Mouse (Mus musculus): Measurements from ENCODE around the gene Nmt1.

Nmt1 gene

DNA sequence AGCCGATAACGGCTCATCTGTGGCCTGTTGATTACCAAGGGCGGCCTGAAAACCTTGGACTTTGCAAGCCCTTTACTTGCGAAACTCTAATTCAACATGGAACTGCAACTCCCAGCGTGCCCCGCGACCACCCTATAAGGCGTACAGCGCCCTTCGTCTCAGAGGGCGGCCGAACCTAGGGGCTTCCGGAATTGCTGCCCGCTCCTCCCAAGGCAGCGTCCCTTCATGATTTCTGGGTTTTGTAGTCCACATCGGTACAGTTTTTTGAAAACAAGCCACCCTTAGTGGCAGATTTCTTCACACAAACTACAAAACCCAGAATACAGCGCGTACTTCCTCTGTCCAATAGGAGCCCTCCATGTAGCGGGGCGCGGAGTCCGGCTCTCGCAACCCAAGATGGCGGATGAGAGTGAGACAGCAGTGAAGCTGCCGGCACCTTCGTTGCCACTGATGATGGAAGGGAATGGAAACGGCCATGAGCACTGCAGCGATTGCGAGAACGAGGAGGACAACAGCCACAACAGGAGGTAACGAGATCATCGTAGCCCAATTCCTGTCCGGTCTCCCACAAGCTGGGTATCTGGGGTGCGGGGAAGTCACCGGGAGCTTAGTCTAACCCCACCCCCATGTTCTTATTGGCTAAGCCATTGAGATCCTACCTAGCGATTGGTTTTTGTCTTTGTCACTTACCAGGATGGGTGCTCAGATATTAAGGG lies at the start of gene Nmt1, which contains the start of gene Dcakd:
Nmt1 (plus strand) TSS at position 15 of the 716 bp plus-strand sequence.
Dcakd (minus strand) TSS at position 158 of the 716 bp plus-strand sequence.
- in situ Hi-C loops (cut with MboI, MseI), result no loop called here

DNA sequence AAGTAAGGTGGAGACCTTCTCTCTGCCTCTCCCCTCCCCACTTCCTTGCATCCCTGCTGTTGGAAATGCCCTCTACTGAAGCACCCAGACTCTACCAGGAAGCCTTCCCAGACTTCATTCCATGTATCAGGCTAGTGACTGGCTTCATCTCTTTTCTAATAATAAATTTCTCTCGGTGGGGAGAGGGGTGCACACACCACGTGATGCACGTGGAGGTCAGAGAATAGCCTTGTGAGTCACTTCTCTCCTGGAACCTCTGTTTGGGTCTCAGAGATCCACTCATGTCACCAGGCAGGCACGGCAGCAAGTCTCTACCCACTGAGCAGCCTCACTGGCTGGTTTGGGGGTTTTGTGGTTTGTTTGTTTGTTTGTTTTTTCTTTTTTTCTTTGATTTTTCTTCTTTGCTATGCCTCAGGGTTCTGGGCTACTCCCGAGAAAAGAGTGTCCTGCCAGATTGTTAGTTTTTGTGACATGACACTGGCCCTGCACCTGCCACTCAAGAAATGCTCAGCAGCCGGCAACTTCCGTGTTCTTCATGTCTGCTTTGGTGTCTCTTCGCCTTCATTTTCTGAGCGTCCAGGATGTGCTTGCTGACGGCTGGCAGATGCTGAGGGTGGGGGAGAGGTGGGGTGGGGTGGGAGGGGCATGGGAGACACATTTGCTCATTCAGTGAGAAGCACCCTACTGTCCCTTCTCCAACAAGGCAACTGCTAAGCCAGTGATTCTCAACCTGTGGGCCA lies 46.7 kb upstream of the Nmt1 start:
- in situ Hi-C loops (cut with MboI, MseI), result loop anchor here (5.0 kb wide), 1 partner anchor 39 kb away; no protein-coding TSS in a partner anchor

DNA sequence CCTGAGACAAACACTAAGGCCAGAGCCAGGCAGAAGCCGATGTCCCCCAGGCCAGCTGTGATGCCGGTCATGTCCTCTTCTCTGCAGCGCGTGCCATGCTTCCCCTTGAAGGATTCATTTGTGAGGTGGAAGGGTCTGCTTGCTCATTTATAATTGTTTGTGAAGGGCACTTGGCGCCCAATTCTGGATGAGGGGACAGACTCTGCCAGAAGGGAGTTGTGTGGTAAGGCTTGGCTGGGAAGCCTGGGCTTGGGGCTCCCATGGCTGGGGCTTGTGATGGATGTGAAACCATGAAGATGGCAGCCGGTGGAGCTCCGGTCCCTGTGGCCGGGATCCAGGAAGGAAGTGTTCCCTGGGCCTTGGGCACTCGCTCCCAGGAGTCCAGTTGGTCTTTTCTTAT lies 43.9 kb upstream of the Nmt1 start:
- in situ Hi-C loops (cut with MboI, MseI), result loop anchor here (5.0 kb wide), 1 partner anchor 42 kb away; no protein-coding TSS in a partner anchor

DNA sequence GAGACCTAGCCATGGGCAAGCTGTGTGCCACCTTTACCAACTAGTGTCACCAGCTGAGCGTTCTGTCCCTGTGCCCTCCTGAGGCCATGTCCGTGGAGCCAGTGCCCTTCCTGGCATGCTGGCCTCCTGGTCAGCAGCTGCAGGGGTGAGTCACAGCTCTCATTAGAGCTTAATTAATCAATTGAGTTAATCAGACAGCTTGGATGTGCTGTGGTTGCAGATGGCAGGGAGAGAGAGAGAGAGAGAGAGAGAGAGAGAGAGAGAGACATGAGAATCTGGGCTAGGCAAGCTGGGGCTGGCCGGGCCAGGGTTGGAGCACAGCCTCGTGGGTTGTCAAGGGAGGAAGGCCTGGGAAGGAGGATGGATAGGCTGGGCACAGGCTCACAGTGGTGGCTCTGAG lies 43.4 kb upstream of the Nmt1 start:
- in situ Hi-C loops (cut with MboI, MseI), result loop anchor here (5.0 kb wide), 1 partner anchor 42 kb away; no protein-coding TSS in a partner anchor

DNA sequence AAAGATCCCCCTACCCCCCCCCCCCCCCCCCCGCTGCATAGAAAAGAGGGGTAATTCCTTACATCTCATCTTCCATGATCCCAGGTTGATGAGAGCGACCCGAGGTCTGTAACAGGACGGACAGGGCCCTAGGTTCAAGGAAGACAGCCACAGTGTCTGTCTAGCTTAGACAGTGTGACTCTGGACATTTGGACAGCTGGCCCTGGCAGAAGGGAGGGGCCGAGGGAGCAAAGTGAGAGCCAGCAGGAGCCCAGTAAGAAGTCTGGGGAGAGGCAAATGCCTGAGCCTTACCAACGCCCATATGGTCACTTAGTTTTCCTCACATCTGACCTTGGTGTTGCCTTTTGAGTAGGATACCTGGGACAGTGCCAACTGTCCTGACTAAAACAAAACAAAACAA lies 42.8 kb upstream of the Nmt1 start:
- in situ Hi-C loops (cut with MboI, MseI), result no loop called here

DNA sequence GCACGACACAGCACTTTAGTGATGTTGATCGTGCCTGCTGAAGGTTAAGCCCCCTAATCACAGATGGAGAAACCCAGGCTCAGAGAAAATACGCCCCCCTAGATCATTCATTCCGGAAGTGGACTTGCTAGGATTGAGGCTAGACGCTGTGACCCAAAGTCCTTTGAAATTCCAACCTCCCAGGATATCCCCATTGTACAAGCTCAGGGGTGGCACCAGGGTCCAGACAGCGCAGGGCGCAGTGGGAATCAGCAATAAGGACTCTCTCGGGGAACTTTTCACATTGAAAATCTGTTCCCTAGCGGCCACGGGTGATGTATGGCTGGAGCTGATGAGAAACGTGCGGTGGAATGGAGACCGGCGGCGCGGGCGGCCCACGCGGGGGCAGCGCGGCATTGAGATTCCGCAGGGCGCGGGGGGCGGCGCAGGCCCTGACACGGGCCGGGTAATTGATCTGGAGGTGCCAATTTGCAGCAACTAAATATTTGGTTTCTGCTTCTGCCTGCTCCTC lies 38.3 kb upstream of the Nmt1 start:
- in situ Hi-C loops (cut with MboI, MseI), result loop anchor here (5.0 kb wide), 1 partner anchor 92 kb away; no protein-coding TSS in a partner anchor

DNA sequence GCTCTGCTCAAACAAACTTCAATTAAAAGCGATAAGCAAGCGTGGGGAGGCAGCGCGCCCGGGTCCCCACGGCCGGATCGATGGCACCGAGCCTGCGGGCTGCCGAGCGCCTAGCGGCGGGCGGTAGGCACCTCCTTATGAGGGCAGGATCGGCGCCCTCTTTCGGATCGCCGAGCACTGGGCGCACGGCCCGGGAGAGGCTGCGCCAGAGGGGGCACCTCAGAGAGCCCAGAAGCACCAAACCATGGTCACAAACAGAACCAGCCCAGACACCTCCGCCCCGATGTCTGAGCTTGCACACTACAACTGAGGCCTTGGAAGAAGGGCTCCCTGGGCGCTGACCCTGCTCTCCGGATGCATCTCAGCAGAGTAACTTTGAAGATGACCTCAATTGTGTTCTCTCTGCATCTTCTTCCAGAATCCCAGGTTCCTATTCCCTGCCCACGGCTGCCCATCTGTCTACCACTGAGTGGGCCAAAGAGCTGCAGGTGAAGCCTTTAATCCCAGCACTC lies 37.8 kb upstream of the Nmt1 start:
- in situ Hi-C loops (cut with MboI, MseI), result loop anchor here (5.0 kb wide), 1 partner anchor 93 kb away; no protein-coding TSS in a partner anchor

DNA sequence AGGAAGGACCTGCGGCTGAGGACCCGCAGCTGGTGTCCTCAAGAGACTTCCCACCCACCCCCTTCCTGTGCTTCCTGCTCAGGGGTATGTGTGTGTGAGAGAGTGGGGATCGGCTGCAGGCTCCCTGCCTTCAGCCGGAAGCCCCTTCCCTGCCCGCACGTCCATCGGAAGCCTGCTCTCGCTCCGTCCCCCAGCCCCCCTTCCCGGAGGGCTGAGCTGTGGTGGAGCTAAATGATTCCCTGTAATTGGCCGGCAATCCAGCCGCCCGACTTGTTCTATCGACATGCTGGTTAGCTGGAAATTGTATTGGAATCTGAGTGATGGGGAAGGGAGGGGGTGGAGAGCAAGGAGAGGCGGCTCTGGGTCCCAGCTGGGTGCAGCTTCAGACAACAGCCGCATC lies 36.3 kb upstream of the Nmt1 start:
- in situ Hi-C loops (cut with MboI, MseI), result loop anchor here (5.0 kb wide), 1 partner anchor 94 kb away; no protein-coding TSS in a partner anchor

DNA sequence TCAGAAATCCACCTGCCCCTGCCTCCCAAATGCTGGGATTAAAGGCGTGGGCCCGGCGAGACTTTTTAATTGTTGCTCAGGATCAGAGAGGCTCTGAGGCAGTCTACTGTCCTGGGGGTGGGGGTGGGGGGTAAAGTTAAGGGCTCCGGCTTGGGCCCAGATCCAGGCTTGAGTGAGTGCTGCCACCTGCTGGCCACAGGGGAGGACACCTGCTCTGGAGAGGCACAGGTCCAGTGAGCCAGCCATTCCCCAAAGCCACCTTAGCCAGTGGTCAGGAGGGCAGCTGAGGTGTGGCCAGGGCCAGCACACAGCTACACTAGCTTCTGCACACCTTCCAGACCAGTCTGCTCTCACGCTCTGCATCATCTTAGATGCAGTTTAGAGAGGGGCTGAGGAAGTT lies 35.0 kb upstream of the Nmt1 start:
- in situ Hi-C loops (cut with MboI, MseI), result loop anchor here (5.0 kb wide), 1 partner anchor 96 kb away; no protein-coding TSS in a partner anchor

DNA sequence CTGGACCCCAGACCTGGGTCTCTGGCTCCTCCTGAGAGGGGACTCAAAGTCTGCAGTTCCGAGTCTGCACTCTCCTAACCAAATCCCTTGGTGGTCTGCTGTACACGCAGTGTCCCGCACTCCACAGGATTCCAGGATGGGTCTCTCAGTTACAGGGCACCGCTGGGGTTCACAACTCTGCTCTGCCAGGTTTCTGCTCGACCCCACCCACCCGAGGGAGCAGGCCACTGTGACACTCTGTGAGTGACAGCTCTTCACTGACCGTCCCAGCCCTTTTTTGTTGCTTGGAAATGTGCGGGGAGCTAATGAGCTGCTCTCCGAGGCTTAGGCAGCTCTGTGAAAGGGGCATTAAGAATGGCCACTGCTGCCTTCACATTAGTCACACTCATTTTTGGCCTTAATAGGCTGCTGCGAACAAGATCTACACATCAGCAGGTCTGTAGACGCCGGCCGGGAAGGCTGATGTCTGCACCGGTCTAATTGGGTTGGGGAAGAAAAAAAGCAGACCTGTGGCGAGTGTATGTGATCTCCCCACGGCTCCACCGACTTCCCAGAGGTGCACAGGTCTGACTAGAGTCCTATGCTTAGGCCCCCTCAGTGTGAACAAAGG lies 34.5 kb upstream of the Nmt1 start:
- in situ Hi-C loops (cut with MboI, MseI), result loop anchor here (5.0 kb wide), 1 partner anchor 96 kb away; no protein-coding TSS in a partner anchor

DNA sequence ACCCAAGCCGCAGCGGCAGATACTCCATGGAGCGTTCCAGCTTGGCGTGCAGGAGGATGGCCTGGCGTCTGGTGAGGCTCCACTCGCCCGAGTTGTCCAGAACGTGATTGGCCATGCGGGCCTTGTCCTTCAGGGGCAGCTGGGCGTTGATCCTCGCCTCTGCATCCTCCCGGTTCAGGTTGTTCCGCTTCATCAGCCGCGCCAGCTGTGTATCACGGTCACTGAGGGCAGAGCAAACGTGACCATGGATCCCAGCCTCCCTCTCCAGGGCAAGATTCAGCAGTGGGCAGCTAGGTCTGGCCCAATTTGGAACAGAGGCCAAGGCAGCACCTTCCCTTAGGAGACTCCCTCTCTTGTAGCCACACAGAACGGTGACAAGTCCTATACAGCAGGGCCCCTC lies 33.0 kb upstream of the Nmt1 start:
- in situ Hi-C loops (cut with MboI, MseI), result loop anchor here (5.0 kb wide), 1 partner anchor 98 kb away; no protein-coding TSS in a partner anchor

DNA sequence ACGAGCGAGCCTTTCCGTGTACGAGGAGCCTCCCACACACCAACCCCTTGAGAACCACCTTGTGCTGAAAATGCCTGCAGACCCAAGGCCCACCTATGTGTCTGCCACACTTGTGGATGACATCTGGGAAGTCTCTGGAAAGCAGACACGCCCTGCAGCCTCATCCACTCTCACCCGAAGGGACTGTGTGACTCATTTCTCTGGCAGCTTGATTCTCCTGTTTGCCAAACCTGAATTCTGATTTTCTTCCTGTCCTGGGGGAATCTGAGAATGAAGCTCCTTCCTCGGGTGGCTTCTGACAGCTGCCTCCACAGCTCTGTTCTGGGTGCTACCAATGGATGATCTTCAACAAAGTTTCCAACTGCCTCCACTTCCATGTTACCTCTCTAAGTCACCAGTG lies 31.6 kb upstream of the Nmt1 start:
- in situ Hi-C loops (cut with MboI, MseI), result no loop called here

DNA sequence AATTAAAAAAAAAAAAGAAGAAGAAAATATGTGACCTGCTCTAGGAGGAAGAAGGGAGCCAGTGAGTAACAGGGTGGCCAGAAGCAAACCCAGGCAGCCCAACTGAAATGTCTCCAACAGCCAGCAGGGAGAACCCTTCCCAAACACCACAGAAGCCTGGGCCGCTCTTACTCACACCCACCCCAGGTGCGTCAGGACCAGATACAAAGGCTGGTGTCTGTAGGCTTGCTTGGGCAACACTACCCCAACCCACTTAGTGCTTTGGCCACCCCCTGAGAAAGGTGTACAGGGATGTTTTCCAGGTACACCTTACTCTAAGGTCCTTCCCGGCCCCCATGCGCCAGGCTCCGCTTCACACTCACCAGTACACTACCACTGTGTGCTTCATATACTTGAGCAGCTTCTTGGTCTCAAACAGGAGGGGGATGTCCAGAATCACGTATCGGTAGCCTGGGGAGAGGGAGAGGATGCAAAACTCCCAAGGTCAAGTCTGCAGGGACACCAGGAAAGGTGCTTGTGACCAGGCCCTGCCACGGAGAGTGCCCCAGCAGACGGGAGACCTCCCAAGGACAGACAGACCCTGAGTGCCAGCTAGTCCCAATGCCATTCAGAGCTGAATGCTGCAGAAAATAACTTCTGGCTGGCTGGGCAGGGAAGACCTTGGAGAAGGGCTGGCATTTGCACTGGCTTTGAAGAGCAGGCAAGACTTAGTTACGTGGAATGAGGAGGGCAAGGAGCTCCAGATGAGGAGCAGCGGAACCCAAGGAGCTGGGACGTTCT lies 30.8 kb upstream of the Nmt1 start:
- in situ Hi-C loops (cut with MboI, MseI), result no loop called here

DNA sequence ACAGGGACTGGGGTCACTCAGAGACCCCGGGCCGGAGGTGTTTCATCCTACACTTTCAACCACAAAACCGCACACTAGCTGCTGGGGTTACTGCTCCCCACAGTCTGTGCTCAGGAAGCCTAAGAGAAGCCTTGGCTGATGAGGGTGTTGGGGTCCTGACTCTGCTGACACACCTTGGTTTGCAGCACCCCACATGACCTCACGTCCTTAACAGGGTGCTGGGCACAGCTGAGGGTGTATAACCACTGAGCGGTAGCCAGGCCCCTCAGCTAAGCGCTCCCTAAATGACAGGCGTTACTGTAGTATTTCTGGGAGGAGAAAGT lies 29.8 kb upstream of the Nmt1 start:
- in situ Hi-C loops (cut with MboI, MseI), result no loop called here

DNA sequence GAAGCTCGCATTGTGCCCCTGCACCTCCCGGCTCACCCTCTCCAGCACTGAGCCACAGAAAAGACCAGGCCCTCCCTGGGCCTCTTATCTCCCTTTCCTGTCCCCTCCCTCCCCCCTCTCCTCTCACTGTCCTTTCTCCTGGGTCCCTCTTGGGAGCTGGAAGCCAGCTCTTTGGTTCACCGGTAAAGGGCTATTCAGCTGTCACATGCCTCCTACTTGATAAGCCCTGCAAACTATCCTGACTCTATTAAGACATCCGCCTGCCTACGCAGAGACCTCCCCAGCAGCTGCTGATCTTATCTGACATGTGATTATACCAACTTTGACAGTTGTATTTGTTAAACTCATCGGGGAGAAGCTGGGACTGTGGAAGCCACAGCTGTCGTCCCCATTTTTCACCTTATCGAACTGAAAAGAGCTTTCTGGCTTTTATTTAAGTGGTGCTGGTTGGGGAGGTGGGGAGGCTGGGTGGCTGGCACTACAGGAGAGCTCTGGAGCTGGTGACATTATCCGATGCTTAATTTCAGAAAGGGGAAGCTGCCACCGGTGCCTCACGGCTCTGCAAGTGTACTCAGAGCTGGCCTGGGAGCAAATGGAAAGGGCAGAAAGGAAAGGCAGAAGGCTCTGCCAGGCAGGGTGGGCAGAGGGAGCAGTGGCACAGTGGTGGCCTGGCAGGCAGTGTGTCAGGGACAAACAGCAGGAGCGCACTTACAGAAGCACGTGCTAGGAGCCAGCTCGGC lies 29.2 kb upstream of the Nmt1 start:
- in situ Hi-C loops (cut with MboI, MseI), result no loop called here

DNA sequence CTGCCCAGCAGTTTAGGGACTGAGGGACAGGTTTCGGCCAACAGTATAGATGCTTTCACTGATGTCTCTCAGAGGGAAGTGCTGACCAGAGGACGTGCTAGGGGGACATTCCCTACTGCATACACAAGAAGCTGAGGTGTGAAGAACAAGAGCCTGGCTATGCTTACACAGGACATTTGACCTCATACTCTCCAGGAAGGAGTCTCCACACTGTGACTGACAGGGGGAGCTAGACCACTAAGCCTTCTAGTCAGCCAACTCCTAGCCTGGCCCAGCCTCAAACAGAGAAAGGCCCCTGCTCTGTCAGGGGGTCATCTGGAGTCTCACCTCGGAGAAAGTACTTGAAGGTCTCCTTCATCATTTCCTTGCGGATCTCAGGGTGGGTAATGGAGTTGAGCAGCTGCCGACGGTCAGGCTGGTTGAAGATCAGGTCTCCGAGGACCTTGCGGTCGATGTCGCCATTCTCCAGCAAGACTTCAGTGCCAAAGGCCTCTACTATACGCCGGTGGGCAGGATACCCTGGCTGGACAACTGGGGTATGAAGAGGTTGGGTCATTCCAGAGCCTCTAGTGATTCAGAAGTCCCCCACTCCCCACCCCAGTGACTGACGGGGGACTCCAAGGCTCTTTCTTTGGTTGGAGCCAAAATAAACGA lies 28.5 kb upstream of the Nmt1 start:
- in situ Hi-C loops (cut with MboI, MseI), result no loop called here

DNA sequence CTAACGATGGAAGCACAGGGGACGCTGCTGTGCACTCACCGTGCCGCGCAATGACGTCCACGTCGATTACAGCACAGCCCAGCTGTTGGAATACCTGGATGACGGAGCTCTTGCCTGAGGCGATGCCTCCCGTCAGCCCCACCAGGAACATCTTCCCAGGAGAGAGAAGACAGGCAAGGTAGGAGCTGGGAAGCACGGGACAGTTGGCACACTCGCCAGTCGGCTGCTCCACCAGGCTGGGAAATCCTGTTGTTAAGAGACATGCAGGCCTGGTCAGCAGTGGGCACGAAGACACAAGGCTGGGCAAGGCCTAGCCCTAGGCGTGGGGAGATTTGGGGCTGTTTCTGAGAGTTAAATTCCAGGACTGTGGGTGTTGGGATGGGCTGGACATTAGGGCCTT lies 27.9 kb upstream of the Nmt1 start:
- in situ Hi-C loops (cut with MboI, MseI), result no loop called here

DNA sequence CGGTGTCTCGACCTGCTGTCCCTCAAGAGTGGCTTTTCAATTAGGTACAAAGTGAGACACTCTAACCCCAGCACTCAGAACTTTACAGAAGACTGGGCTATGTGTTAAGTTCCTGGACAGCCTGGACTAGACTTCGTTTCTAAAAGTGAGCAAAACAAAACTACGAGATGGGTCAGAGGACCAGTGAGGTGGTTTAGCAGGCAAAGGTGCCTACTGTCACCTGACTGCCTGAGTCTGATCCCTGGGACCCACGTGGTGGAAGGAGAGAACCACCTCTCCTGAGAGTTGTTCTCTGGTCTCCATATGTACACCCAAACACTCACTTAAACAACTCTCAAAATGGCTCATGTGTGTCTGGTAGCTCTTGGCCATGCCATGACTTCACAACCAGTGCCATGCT lies 26.9 kb upstream of the Nmt1 start:
- in situ Hi-C loops (cut with MboI, MseI), result no loop called here

DNA sequence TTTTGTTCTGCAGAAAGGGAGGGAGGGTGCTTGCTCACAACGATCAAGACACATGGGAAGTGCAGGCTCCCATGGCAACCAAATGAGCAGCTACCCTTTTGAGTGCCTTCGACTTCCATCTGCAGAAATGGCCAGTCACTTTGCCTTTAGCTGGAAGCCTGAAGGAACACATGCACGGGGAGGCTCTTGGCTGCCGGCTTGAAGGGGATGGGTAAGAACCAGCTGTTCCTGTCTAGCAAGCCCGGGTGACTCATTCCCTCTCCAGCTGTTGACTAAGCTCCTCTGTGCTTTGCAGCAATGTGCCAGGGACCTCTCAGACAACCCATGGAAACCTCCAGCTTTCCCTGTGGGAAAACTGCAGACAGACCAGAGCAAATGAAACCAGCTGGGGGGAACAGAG lies 24.8 kb upstream of the Nmt1 start:
- in situ Hi-C loops (cut with MboI, MseI), result no loop called here

DNA sequence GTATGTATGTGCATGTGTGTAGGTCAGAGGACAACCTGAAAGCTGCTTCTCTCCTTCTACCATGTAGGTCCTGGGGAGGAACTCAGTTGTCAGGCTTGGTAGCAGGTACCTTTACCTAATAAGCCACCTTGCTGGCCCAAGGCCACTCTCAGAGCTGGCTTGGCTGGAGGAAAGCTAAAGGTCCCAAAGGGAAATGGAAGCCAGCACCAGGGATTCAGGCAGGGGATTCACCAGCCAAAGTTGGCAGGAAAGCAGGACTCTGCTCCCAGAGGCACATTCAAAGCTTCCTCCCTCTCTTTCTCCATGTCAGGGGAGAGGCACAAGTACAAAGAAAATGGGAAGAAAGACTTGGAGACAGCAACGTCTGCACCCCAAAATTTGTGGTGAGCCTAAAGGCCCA lies 23.1 kb upstream of the Nmt1 start:
- in situ Hi-C loops (cut with MboI, MseI), result no loop called here
